Mouse (Mus musculus) liver, postnatal 0 days (tissue): ENCODE measurements around the gene Tbc1d1.

Source experiments
- CTCF ChIP-seq: sonication (generic); IDR thresholded peaks from 2 replicates; pipeline ENCODE4 v1.5.1; 2016; ENCODE audit warnings: antibody characterized with exemption, low read depth
- EP300 ChIP-seq: IDR thresholded peaks from 2 replicates; pipeline ENCODE4 v1.6.1; 2016; ENCODE audit warnings: antibody characterized with exemption, low read depth, mild to moderate bottlenecking

GRCm38 (mm10) chr5:64112360-64112759 is 43.7 kb upstream of the Tbc1d1 start:
- no peak for TF ChIP-seq EP300
- TF ChIP-seq CTCF, result no peak
